7 mouse cellular contexts compared by ENCODE assay signal in genomic region chr1:133797979-133798820, GRCm38 (mm10). TPM values are rescaled to one million over a fixed set of nuclear protein-coding genes. Genes with fewer than 3 reads are reported as not detected.
DNase-seq lines count a peak whose midpoint lies in the region; ATAC-seq lines count a peak whose summit lies in the region.

No protein-coding gene starts in this region.

- H3K36me3 ChIP-seq in heart, embryonic 14.5 days (ENCODE audit: control insufficient read depth, insufficient read depth, low read length), result peaks cover 7% of the 10 kb centered on the region; the same call in 1 of the 2 replicates
- H3K36me3 ChIP-seq in midbrain, embryonic 13.5 days, result no peaks in the 10 kb centered on the region

- H3K4me2 ChIP-seq in heart, embryonic 14.5 days (ENCODE audit: low read length), result peak overlapping the region; percentile 77
- H3K4me2 ChIP-seq in midbrain, embryonic 13.5 days (replicated peaks), result peak overlapping the region; percentile 90

- DNase-seq in 416B (ENCODE audit: low read depth), result peak; percentile 52
- DNase-seq in CD4-positive helper T cell, adult 2 months (ENCODE audit: low read depth, low spot score), result peak; percentile 33
- peak; percentile 17 for DNase-seq in kidney, postnatal 14 days
- no peak for DNase-seq in left cerebral cortex, adult 9 months (ENCODE audit: low spot score in 2 of 2)

- H3K27ac ChIP-seq in heart, embryonic 14.5 days (replicated peaks in 1 of 2; ENCODE audit: control insufficient read depth in 1 of 2, insufficient read depth in 1 of 2, low read depth in 2 of 2, low read length in 2 of 2), result peak overlapping the region in 1 of 2 experiments; percentile 65; a peak in 1 of 4 replicates
- H3K27ac ChIP-seq in midbrain, embryonic 13.5 days, result no peak overlapping the region

- H3K4me3 ChIP-seq in heart, embryonic 14.5 days (ENCODE audit: control insufficient read depth in 1 of 2, insufficient read depth in 1 of 2, low read depth in 1 of 2, low read length in 2 of 2), result peak overlapping the region; percentile 27 to 62
- H3K4me3 ChIP-seq in midbrain, embryonic 13.5 days (replicated peaks), result no peak overlapping the region

- no peaks in the 10 kb centered on the region for H3K9me3 ChIP-seq in heart, embryonic 14.5 days (ENCODE audit: control insufficient read depth, low read length)
- no peaks in the 10 kb centered on the region for H3K9me3 ChIP-seq in midbrain, embryonic 13.5 days

- WGBS in heart, embryonic 14.5 days, result 21% methylated on average over 9 of the region's 9 CpGs
- WGBS in midbrain, embryonic 13.5 days, result 27% methylated on average over 9 of the region's 9 CpGs

- no peaks in the 10 kb centered on the region for H3K27me3 ChIP-seq in heart, embryonic 14.5 days (ENCODE audit: control insufficient read depth, insufficient read depth, low read length)
- H3K27me3 ChIP-seq in midbrain, embryonic 13.5 days, result peaks cover 20% of the 10 kb centered on the region

- H3K4me1 ChIP-seq in heart, embryonic 14.5 days (ENCODE audit: control insufficient read depth in 2 of 2, insufficient read depth in 2 of 2, low read length in 2 of 2), result peaks cover 26 to 40% of the 10 kb centered on the region in 2 experiments
- H3K4me1 ChIP-seq in midbrain, embryonic 13.5 days (replicated peaks), result peaks cover 41% of the 10 kb centered on the region

- no peak for ATAC-seq in heart, embryonic 14.5 days (ENCODE audit: insufficient number of reproducible peaks, insufficient read depth, low FRiP score, low read depth)
- ATAC-seq in midbrain, embryonic 13.5 days, result no peak
- ATAC-seq in cerebellum, adult (ENCODE audit: insufficient number of reproducible peaks, low FRiP score, low TSS enrichment), result no peak

- H3K9ac ChIP-seq in heart, embryonic 14.5 days (ENCODE audit: low read length), result peak overlapping the region; percentile 70
- H3K9ac ChIP-seq in midbrain, embryonic 13.5 days (replicated peaks), result peak overlapping the region; percentile 32; the same call in 1 of the 2 replicates

RNA-seq across cellular contexts. Expression of gene Atp2b4, which starts 2.6 kb away (rescaled TPM):
- polyA plus RNA-seq in heart, embryonic 14.5 days (2014; fragmentation: Nextera tagmentation; extraction: Ambion mirVana), result 18.7 and 21.3 TPM in 2 replicates
- polyA plus RNA-seq in midbrain, embryonic 13.5 days (2015; fragmentation: Nextera tagmentation; extraction: Ambion mirVana), result 7.8 and 8.2 TPM in 2 replicates

Comparison
In these comparisons a context has a peak if more than half of its experiments do, and no peak if none do; other contexts are left out.
1. DNase-seq: peak in 416B (single experiment), CD4-positive helper T cell, adult 2 months (single experiment) and kidney, postnatal 14 days (single experiment); none in left cerebral cortex, adult 9 months (0 of 2).